Mouse (Mus musculus) c-Kit-positive CD71-negative TER-119-negative erythroid progenitor cells, embryonic 14.5 days (primary cell): Measurements from ENCODE around the gene Ffar3.

Experiments
- DNase-seq: peaks from one replicate; pipeline ENCODE4 v3.0.0-alpha.2; 2013; ENCODE audit warnings: low read depth

The Ffar3 gene

DNA sequence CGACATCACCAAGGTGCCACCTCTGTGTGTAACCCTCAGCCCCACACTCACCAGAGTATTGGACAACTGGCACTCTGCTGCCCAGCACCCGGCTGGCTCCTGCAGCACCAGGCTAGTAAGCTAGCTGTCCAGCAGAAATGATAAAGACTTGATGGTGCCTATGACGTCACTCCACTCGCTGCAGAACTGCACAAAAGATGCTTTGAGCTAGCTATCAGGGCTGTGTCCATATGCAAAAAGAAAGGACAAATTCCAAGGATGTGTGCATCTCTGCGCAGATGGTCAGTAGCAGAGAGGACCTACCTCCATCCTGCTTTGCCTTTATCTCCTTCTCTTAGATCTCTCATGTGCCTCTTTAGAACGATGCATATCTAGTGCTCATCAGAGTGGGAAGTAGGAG, at the start of gene Ffar3:
TSS of gene Ffar3 (minus strand) at position 101 of the 400 bp plus-strand sequence.
- DNase-seq: no peak

DNA sequence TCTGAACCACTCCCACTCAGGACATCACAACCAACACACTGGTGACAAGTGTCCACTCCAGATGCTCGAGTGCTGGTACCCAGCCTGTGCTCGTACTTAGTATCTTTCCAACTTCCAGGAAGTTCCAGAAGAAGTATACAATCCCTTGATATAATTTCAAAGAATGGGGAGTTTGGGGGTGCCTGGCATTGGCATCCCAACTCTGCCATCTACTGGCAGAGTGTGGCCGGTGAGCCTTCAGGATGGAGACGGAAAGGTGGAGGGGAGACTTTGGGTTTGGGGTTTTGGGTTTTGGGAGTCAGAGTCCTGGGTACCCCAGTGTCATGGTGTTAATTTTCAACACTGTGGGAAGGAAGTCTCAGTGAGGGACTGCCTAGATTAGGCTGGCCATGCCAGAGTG, 48.1 kb upstream of the Ffar3 start:
- DNase-seq: no peak

DNA sequence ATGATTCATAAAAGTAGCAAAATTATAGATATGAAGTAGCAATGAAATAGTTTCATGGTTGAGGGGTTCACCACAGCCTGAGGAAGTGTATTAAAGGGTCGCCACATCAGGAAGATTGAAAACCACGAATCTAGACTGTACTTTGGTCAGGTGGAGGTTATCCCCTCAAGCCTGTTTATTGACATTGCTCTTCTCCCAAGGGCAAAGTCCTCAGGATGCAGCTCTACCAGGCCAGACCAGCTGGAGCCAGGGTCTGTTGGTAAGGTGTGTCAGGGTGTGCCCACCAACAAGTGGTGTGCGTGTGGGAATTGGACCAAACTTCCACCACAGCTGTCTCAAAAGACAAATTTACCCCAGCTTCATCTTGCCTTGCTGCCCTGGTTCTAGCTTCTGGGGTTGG, 39.2 kb upstream of the Ffar3 start:
- no peak for DNase-seq

DNA sequence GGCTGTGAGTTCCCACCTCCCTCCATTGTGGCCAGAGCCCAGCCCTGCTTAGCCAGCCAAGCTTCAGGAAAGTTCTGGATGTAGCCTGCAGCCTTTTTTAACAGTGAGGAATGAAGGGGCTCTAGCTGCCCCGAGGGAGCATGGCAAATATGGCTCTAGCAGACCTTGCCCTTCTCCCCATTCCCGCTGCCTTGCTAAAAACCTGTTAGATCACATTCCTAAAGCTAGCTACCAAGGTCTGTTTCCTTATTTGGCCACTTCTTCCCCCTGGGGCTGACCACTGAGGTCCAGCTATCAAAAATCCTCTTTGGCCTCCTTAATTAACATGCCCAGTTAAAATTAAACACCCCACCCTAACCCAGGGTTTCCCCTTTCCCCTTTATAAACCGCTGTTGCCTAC, 36.5 kb upstream of the Ffar3 start:
- DNase-seq: no peak

DNA sequence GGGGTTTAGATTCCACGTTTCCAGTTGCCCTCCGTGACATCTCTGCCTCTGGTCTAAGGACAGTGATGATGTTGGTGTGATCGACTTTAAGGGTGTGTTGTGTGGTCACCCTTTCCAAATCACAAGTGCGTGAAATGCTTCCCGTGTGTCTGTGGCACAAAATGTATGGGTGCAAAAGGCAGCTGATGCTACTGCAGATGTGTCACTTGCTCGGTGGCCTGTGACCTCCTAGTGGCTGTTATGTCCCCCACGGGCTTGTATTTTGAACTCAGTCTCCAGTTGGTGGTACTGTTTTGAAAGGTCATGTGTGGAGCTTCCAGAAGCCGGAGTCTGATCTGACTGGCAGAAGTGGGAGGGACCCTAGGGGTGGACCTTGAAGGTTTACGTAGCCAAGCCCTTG, 35.8 kb upstream of the Ffar3 start:
- DNase-seq: no peak

DNA sequence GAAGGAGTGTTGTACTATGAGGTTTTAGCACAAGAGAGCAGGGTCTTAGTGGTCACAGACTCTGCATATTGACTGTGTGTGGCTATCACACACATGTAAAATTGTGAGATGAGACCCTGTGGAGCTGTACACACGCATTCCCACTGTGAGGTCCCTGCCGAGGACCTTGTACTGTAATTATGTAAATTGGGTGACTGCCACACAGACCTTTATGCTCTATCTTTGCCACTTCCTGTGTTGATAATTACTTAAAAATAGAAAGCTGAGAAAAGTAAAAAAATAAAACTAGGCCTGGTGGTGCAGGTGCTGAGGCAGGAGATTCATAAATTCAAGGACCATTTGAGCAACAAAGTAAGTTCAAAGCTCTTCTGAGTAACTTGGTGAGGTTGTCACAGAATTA, 34.7 kb upstream of the Ffar3 start:
- no peak for DNase-seq

DNA sequence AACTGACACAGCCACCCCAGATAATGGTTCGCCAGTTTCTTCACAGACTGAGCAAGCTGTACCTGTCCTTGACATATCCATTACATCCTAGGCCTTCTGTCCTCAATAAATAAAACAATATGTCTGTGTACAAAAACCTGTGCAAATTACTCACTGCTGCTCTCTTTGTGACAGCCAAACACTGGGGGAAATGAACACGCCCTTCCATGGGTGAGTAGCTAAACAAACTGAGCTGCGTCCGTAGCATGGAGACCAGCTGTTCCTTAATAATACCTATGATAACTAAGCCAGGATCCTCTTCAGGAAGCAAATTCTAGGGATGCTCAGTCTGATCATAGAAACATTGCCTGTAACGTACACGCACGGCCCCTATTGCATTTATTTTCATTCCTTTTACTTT, 32.8 kb upstream of the Ffar3 start:
- no peak for DNase-seq

DNA sequence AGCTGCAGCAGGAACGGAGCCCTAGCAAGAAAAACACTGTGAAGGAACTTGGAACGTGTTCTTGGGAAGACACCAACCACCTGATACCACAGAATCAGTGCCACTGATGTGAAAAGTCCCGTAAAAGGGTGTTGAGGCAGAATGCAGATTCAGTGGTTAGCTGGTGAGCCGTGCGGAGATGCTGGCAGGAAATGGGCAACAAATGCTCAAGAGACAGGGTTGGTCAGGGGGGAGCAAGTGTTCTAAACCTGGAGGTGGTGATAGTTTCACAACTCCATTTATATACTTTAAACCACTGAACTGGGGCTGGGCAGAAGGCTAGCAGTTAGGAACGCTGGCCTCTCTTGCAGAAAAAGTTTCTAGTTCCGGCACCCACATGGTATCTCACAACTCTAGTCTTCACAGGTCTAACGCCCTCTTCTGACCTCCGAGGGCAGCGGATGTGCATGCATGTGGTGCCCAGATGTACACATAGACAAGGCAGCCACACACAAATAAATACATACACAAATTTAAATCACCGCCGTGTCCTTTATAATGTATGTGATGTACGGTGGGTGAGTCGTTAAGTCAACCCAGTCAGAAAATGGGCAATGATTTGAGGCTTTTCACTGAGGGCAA, 31.7 kb upstream of the Ffar3 start:
- no peak for DNase-seq

DNA sequence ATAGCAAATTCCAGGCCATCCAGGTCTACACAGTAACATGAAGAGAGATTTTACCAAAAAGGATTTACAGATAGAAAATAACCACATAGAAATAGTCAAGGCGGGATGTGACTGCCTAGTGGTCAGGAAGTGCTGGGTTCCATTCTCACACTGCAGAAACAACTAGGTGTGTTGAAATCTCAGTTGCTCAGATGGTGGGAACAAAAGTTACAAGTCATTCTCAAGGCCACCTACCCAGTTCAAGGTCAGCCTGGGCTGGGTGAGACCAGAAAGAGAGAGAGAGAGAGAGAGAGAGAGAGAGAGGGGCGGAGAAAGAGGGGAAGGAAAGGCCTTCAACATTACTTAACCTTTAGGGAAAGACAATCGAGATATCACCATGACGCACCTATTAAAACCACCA, 30.9 kb upstream of the Ffar3 start:
- no peak for DNase-seq

DNA sequence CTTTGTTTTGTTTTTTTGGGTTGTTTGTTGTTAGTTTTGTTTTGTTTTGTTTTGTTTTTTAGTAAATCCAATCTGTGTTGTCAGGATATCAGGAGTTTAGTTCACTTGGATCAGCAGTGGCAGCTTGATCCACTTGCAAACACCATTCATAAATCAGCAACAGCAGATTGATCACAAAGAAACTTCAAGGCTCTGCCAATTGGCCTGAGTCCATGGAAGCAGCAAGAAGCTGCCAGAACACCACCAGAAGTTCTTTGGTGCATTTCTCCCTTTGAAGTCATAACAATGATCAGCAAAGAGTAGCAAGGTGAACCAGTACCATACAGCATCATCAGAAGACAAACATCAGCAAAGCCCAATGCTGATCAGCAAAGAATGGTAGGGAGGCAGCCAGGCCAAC, 28.1 kb upstream of the Ffar3 start:
- no peak for DNase-seq

DNA sequence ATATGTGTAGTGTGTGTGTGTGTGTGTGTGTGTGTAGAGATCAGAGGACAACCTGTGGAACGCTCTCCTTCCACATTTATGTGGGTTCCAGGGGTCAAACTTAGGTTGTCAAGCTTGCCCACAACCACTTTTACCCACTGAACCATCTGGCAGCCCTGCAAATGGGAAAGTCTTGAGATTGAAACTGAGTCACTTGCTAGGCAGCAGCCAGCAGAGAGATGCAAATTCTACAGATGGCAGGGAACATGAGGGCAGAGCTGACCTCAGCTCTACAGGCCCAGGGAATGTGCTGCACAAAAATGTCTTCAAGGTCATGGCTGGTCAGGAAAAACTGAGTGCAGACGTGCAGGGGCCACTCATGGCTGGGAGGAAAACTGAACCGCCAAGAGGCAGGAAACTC, 25.4 kb upstream of the Ffar3 start:
- DNase-seq: no peak

DNA sequence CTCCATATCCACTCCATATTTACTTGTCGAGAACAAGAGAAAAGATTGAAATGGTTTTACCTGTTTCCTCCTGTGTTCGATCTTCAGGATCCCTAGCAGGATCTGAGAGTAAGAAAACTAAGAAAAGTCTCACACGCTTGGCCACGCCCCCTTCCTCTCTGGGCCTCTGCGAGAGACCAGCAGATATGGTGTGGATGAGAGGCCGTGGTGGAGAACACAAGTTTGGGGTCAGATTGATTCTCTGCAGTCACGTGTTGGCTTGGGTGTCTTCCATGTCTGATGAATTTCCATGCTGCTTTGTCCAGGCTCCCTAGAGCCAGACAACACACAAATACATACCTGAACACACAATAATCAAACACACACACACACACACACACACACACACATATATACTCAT, 24.2 kb upstream of the Ffar3 start, which contains the start of gene Cd22:
TSS of gene Cd22 (minus strand) at position 167 of the 400 bp plus-strand sequence.
- DNase-seq: no peak

DNA sequence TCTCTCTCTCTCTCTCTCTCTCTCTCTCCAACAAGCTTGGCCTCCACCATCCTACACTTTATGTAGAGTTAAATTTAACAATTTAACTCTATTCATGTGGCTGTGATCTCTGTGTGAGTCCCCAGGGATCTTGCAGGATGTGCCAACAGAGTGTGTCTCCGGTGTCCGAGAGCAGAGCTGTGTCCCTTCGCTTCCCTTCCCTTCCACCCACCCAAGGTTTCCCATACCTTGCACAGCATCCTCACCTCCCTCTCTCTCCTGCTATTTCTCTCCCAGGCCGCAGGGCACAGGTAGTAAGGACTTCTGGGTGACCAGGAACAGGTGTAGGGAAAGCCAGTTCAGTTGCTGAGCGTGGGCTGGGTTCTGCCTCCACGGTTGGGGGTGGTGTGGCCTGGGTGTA, 23.0 kb upstream of the Ffar3 start:
- DNase-seq: no peak

DNA sequence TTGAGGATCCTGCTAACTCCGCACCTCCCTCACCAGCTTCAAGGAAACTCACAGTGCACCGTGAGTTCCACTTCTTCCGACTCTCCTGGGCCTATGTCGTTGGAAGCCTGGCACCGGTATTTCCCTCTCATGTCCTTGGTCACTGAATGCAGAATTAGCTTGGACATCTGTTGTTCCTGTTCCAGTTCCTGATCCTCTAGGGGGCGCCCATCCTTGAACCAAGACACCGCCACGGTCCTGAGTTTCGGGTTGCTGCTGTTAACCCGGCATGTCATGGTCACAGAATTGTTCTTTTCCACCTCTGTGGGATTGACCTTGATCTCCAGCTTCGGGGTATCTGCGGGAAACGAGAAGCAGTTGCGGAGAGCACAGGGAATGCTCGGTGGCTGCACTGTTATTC, 17.1 kb upstream of the Ffar3 start:
- peak; percentile 44 for DNase-seq

DNA sequence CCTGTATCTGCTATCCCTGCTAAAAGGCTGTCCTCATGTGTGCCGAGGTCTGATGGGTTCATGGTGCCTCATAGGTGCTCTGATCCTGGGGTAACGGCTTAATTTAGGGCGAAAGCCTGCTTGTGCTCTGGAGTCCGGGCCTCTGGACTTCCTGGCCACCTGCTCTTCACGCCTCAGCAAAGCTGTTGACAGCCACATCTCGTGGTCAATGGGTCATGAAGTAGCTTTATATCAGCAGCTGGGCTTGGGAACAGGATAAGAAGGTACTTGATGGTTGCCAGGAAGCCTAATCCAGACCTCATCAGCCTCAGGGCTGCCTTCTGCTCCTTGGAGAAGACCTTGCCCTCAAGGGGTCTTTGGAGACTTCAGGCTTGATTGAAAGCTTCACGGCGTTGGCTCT, 7.4 kb upstream of the Ffar3 start:
- no peak for DNase-seq

DNA sequence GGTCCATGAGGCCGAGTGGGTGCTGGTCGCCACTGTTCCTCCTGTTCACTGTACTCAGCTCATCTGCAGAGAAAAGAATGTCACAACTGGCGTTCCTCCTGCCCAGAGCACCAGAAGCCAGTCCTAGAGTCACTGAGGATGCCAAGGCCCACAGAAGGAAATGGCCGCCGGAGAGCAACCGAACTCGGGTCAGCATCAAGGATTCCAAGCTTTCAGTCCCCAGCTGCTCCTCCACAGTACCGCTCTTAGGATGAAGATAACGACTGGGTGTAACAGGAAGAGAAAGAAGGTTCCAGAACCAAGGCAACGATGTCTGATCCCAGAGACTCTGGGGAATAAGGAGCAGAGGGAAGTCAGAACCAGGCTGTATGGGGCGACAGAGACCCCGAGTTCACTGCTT, 5.5 kb upstream of the Ffar3 start, which contains the start of gene Ffar1:
TSS of gene Ffar1 (minus strand) at position 101 of the 400 bp plus-strand sequence.
- DNase-seq: no peak

DNA sequence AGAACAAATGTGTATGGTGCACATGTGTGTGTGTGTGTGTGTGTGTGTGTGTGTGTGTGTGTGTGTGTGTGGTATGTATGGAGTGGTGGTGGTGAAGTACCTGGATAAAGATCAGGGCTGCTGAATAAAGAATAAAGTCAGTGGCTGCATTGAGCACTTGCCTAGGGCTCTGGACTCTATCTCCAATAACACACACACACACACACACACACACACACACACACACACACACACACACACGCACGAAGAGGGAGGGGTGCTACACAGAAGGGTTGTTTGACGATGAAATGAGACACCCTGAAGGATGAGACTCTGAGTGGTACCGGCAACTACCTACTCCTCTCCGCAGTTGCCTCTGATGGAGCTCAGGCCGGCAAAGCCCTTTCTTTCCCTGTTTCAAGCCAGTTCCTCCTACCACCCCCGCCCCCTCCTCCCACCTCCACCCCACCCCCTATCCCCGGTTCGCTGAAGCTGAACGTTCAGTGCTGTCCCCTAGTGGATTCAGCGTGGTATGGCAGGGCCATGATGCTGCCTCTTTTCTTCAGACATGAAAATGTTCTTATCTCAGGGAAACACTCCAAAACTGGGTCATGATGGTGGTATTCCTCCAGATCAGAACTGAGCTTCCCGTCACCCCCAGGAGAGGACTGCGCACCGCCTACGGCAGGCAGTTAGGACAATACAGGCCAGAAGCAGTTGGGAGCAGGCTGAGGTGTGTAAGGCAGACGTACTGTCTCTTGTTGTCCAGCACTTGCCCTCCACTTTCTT, 3.8 kb upstream of the Ffar3 start:
- DNase-seq: peak; percentile 50

DNA sequence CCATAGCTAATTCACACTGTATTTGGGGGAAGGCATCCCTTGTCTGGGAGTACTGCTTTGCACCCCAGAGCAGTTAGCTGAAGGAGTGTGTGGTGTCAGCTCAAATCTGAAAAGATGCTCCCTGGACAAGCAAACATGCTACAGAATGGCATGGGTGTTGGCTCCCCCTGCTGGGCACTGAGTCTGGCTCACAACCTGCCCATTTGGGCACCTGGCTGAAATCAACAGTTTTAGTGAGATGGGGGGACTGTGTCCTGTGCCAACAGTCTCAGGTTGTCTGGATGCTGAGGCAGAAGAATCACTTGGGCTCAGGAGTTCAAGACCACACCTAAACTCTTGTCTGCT, 3.3 kb upstream of the Ffar3 start:
- peak; percentile 74 for DNase-seq

DNA sequence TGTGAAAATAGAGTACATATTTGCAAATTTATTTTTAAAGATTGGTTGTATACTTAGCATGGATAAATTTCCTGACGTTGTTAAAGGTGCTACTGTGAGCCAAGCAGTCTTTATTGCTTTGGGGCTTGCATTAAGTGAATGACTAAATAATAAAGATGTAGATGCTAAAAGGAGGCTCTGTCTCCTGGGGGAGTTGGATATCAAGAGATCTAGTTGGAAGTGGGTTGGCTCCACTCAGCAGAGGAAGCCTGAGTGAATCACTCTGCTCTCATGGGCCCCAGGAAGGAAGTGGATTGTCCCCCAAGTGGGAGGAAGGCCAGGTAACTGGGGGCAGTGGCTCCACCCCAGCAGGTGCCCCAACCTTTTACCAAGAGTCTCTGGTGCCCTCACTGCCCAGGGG, 1.8 kb upstream of the Ffar3 start:
- no peak for DNase-seq

DNA sequence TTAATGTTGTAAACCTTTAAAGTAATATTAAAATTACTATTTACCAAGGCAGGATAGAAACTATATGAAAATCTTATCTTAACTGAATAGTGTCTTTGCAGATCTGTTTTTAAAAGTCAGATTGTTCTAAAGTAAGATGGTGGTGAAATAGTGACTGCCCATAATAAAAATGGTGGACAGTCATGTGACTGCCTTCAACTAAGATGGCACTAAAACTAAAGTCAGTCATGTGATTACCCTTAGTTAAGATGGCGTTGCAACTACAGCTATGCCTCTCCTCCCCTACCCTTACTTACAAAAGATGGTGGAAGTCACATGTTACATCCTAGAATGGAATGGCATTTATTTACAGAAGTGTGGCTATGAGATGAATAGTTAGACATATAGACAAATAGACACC, 4.6 kb downstream of the Ffar3 start:
- DNase-seq: no peak

DNA sequence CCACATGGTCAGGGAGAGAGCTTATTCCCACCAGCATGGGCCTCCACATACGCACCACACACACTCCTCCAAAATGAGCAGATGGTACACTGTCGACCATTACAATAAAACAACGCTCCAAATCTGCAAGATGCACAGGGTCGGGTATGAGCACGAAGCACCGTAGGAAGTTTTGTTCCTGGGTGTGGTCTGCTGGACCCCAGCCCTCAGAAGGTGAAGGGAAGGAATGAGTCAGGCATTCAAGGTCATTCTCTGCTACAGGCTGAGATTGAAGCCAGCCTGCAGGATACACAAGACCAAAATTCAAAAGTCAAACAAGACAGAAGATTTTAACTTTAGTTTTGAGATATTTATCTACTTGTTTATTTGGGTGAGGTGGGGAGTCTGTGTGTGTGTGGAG, 8.0 kb downstream of the Ffar3 start:
- no peak for DNase-seq

DNA sequence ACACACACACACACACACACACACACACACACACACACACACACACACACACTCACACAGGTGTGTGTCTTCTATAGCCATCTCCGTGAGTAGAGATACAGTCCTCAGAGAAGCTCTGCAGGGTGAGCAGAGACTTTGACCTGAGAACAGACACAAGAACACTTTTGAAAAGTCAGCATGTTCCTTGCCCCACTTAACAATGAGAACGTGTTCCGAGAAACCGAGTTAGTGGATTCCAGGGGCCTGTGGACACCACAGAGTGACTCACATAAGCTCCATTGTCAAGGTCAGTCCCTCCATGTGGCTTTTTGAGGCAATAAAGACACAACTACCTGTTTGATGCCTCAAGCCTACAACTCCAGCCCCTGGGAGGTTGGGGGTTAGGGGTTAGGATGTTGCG, 8.6 kb downstream of the Ffar3 start:
- no peak for DNase-seq

DNA sequence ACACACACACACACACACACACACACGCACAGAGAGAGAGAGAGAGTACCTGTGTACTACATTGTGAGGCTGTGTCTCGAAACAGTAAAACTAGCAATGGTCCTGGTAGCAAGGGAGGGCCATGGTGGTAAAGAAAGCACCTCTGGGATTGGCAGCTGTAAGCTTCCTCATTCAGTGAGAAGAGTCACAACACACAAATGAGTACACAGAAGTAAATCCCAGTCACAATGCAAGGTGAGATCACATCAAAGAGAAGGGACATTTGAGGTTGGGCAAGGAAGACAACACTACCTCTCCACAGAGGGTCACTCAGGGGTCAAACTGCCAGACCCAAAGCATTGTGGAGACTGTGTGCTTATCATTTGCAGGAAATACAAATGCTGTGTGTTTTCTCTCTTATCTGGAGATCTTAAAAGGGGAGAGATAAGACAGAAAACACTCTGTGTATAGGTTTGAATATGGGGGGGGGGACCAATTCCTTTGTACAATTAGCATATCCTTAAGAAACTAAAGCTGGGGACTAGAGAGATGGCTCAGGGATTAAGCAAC, 9.4 kb downstream of the Ffar3 start:
- DNase-seq: no peak
